Mouse (Mus musculus) CH12.LX (cell line): Measurements from ENCODE around the gene Nlrp6. TPM values are rescaled to one million over a fixed set of nuclear protein-coding genes. Genes with fewer than 3 reads are reported as not detected.

Experiments used
- DNase-seq: peaks from one replicate; pipeline ENCODE4 v3.0.0-alpha.2; 2013; ENCODE audit errors: extremely low read depth
- H3K27ac ChIP-seq: 2 replicates; pipeline ENCODE4 v1.5.1; 2012; ENCODE audit warnings: low read depth, mild to moderate bottlenecking, control low read depth, moderate library complexity; ENCODE audit not compliant: insufficient read depth
- H3K27me3 ChIP-seq: replicated peaks from 2 replicates; pipeline ENCODE3; 2012; ENCODE audit warnings: inconsistent platforms
- H3K36me3 ChIP-seq, 2 experiments: replicated peaks in 1 of 2; 2 replicates each; pipeline versions ENCODE3 to v1.6.1; 2012; ENCODE audit warnings: inconsistent platforms in 1 of 2, low read length in 1 of 2, mild to moderate bottlenecking in 1 of 2, mixed read lengths in 1 of 2, moderate library complexity in 1 of 2; ENCODE audit not compliant: control insufficient read depth in 1 of 2, insufficient read depth in 1 of 2
- H3K4me1 ChIP-seq, 2 experiments: 2 replicates each; pipeline ENCODE4 v1.6.1; 2012; ENCODE audit warnings: inconsistent platforms in 1 of 2, moderate library complexity in 1 of 2; ENCODE audit not compliant: insufficient read depth in 2 of 2, control insufficient read depth in 1 of 2
- H3K4me2 ChIP-seq: 2 replicates; pipeline ENCODE4 v1.6.1; 2012; ENCODE audit warnings: low read depth, mild to moderate bottlenecking, control low read depth; ENCODE audit not compliant: poor library complexity, insufficient read depth, severe bottlenecking
- H3K4me3 ChIP-seq, 3 experiments: fragments of 150-350 bp in 1 of 3; sonication (generic) in 1 of 3; replicated peaks in 1 of 3; 2 replicates each; pipeline versions ENCODE3 to v1.5.1; 2011 to 2012; ENCODE audit warnings: low read depth in 2 of 3, low read length in 2 of 3, mild to moderate bottlenecking in 2 of 3, moderate library complexity in 2 of 3, control low read depth in 1 of 3, improper control_type of control experiment in 1 of 3, inconsistent platforms in 1 of 3, mixed read lengths in 1 of 3; ENCODE audit not compliant: poor library complexity in 1 of 3
- H3K79me2 ChIP-seq: replicated peaks from 2 replicates; pipeline ENCODE4 v1.6.1; 2012; ENCODE audit warnings: mild to moderate bottlenecking, moderate library complexity; ENCODE audit not compliant: control insufficient read depth, poor library complexity, insufficient read depth, severe bottlenecking; ENCODE audit errors: extremely low read depth
- H3K9ac ChIP-seq: 2 replicates; pipeline ENCODE4 v1.6.1; 2012; ENCODE audit warnings: low read depth, mild to moderate bottlenecking, control low read depth, moderate library complexity; ENCODE audit not compliant: insufficient read depth
- H3K9me3 ChIP-seq: replicated peaks from 2 replicates; pipeline ENCODE3; 2012; ENCODE audit warnings: low read length, inconsistent platforms, mixed read lengths
- BHLHE40 ChIP-seq: IDR thresholded peaks from 2 replicates; pipeline ENCODE4 v1.6.1; 2011; ENCODE audit warnings: mild to moderate bottlenecking, low read depth, low read length, improper control_type of control experiment
- CHD1 ChIP-seq: IDR thresholded peaks from 2 replicates; pipeline ENCODE4 v1.6.1; 2012; ENCODE audit warnings: low read depth, low read length, improper control_type of control experiment, inconsistent platforms
- CHD2 ChIP-seq: IDR thresholded peaks from 2 replicates; pipeline ENCODE4 v1.6.1; 2011; ENCODE audit warnings: low read length, improper control_type of control experiment
- E2F4 ChIP-seq: IDR thresholded peaks from 2 replicates; pipeline ENCODE4 v1.6.1; 2011; ENCODE audit warnings: low read depth, low read length, improper control_type of control experiment; ENCODE audit not compliant: insufficient replicate concordance
- ELF1 ChIP-seq: IDR thresholded peaks from 2 replicates; pipeline ENCODE4 v1.6.1; 2014; ENCODE audit warnings: low read depth, mild to moderate bottlenecking, inconsistent platforms, low read length, improper control_type of control experiment
- EP300 ChIP-seq: IDR thresholded peaks from 2 replicates; pipeline ENCODE4 v1.6.1; 2011; ENCODE audit warnings: low read length, improper control_type of control experiment
- ETS1 ChIP-seq: conservative IDR thresholded peaks from 2 replicates; pipeline ENCODE4 v1.6.1; 2012; ENCODE audit warnings: low read depth, mild to moderate bottlenecking, inconsistent platforms, low read length, improper control_type of control experiment, moderate library complexity
- GABPA ChIP-seq: IDR thresholded peaks from 2 replicates; pipeline ENCODE4 v1.6.1; 2012; ENCODE audit warnings: low read depth, low read length, improper control_type of control experiment, inconsistent platforms; ENCODE audit not compliant: insufficient replicate concordance
- HCFC1 ChIP-seq: IDR thresholded peaks from 2 replicates; pipeline ENCODE4 v1.6.1; 2012; ENCODE audit warnings: low read depth, mild to moderate bottlenecking, inconsistent platforms, low read length, improper control_type of control experiment
- IRF4 ChIP-seq: IDR thresholded peaks from 2 replicates; pipeline ENCODE4 v1.6.1; 2014; ENCODE audit warnings: low read depth, mild to moderate bottlenecking, inconsistent platforms, low read length, improper control_type of control experiment
- JUN ChIP-seq: IDR thresholded peaks from 2 replicates; pipeline ENCODE4 v1.6.1; 2011; ENCODE audit warnings: low read depth, mild to moderate bottlenecking, low read length, improper control_type of control experiment, moderate library complexity; ENCODE audit not compliant: insufficient read depth
- JUND ChIP-seq: conservative IDR thresholded peaks from 2 replicates; pipeline ENCODE4 v1.6.1; 2011; ENCODE audit warnings: low read depth, low read length, improper control_type of control experiment
- KAT2A ChIP-seq: IDR thresholded peaks from 2 replicates; pipeline ENCODE4 v1.6.1; 2012; ENCODE audit warnings: low read length, improper control_type of control experiment, inconsistent platforms; ENCODE audit not compliant: insufficient replicate concordance
- MAFK ChIP-seq: IDR thresholded peaks from 2 replicates; pipeline ENCODE4 v1.6.1; 2011; ENCODE audit warnings: low read length, improper control_type of control experiment; ENCODE audit not compliant: insufficient replicate concordance
- MAX ChIP-seq: IDR thresholded peaks from 2 replicates; pipeline ENCODE4 v1.6.1; 2011; ENCODE audit warnings: low read length, improper control_type of control experiment
- MAZ ChIP-seq: IDR thresholded peaks from 2 replicates; pipeline ENCODE4 v1.6.1; 2012; ENCODE audit warnings: low read depth, mild to moderate bottlenecking, inconsistent platforms, low read length, improper control_type of control experiment, moderate library complexity
- MEF2A ChIP-seq: IDR thresholded peaks from 2 replicates; pipeline ENCODE4 v1.6.1; 2014; ENCODE audit warnings: low read depth, mild to moderate bottlenecking, inconsistent platforms, low read length, improper control_type of control experiment, borderline replicate concordance
- MXI1 ChIP-seq: IDR thresholded peaks from 2 replicates; pipeline ENCODE4 v1.6.1; 2011; ENCODE audit warnings: mild to moderate bottlenecking, low read depth, low read length, improper control_type of control experiment
- MYC ChIP-seq: IDR thresholded peaks from 2 replicates; pipeline ENCODE4 v1.6.1; 2011; ENCODE audit warnings: low read depth, mild to moderate bottlenecking, improper control_type of control experiment, low read length
- NELFE ChIP-seq: IDR thresholded peaks from 2 replicates; pipeline ENCODE4 v1.6.1; 2011; ENCODE audit warnings: low read depth, low read length, improper control_type of control experiment
- NRF1 ChIP-seq: IDR thresholded peaks from 2 replicates; pipeline ENCODE4 v1.6.1; 2014; ENCODE audit warnings: low read depth, mild to moderate bottlenecking, inconsistent platforms, low read length, improper control_type of control experiment, moderate library complexity
- PAX5 ChIP-seq: IDR thresholded peaks from 2 replicates; pipeline ENCODE4 v1.6.1; 2012; ENCODE audit warnings: low read length, inconsistent platforms, mixed read lengths
- POLR2A ChIP-seq: IDR thresholded peaks from 2 replicates; pipeline ENCODE4 v1.6.1; 2011; ENCODE audit warnings: low read depth, mild to moderate bottlenecking, improper control_type of control experiment, low read length
- POLR2AphosphoS2 ChIP-seq: IDR thresholded peaks from 2 replicates; pipeline ENCODE4 v1.6.1; 2011; ENCODE audit warnings: low read depth, low read length, improper control_type of control experiment
- RAD21 ChIP-seq: IDR thresholded peaks from 2 replicates; pipeline ENCODE4 v1.6.1; 2011; ENCODE audit warnings: low read depth, mild to moderate bottlenecking, low read length, improper control_type of control experiment, moderate library complexity
- RCOR1 ChIP-seq: conservative IDR thresholded peaks from 2 replicates; pipeline ENCODE4 v1.6.1; 2012; ENCODE audit warnings: low read depth, mild to moderate bottlenecking, inconsistent platforms, low read length, improper control_type of control experiment
- SIN3A ChIP-seq: IDR thresholded peaks from 2 replicates; pipeline ENCODE4 v1.6.1; 2012; ENCODE audit warnings: low read length, improper control_type of control experiment, inconsistent platforms
- SMC3 ChIP-seq: IDR thresholded peaks from 2 replicates; pipeline ENCODE4 v1.6.1; 2011; ENCODE audit warnings: low read depth, low read length, improper control_type of control experiment
- TBP ChIP-seq: conservative IDR thresholded peaks from 2 replicates; pipeline ENCODE4 v1.6.1; 2011; ENCODE audit warnings: low read depth, low read length, improper control_type of control experiment
- TCF12 ChIP-seq: IDR thresholded peaks from 2 replicates; pipeline ENCODE4 v1.6.1; 2014; ENCODE audit warnings: low read depth, mild to moderate bottlenecking, inconsistent platforms, low read length, improper control_type of control experiment
- UBTF ChIP-seq: IDR thresholded peaks from 2 replicates; pipeline ENCODE4 v1.6.1; 2012; ENCODE audit warnings: low read depth, mild to moderate bottlenecking, inconsistent platforms, low read length, improper control_type of control experiment, moderate library complexity
- USF1 ChIP-seq: IDR thresholded peaks from 2 replicates; pipeline ENCODE4 v1.6.1; 2014; ENCODE audit warnings: low read depth, mild to moderate bottlenecking, inconsistent platforms, low read length, improper control_type of control experiment
- USF2 ChIP-seq: conservative IDR thresholded peaks from 2 replicates; pipeline ENCODE4 v1.6.1; 2011; ENCODE audit warnings: low read depth, low read length, improper control_type of control experiment
- ZC3H11A ChIP-seq: IDR thresholded peaks from 2 replicates; pipeline ENCODE4 v1.6.1; 2012; ENCODE audit warnings: low read depth, mild to moderate bottlenecking, inconsistent platforms, low read length, improper control_type of control experiment
- ZKSCAN1 ChIP-seq: IDR thresholded peaks from 2 replicates; pipeline ENCODE4 v1.6.1; 2012; ENCODE audit warnings: low read depth, inconsistent platforms, low read length, improper control_type of control experiment, borderline replicate concordance
- ZMIZ1 ChIP-seq: IDR thresholded peaks from 2 replicates; pipeline ENCODE4 v1.6.1; 2012; ENCODE audit warnings: low read depth, mild to moderate bottlenecking, inconsistent platforms, low read length, improper control_type of control experiment
- ZNF384 ChIP-seq: IDR thresholded peaks from 2 replicates; pipeline ENCODE4 v1.6.1; 2012; ENCODE audit warnings: low read depth, low read length, improper control_type of control experiment, inconsistent platforms
- dilution Hi-C: fragments of 300-500 bp; cut with MboI; formaldehyde crosslinking; loops from 2 replicates; pipeline ENCODE4 v1.14.3; 2020; ENCODE audit warnings: low sequenced_read_pairs; ENCODE audit not compliant: extremely low pct_unique_long_range_greater_than_20kb, extremely low pct_ligation_motif_present
- in situ Hi-C: fragments of 300-500 bp; cut with MboI; formaldehyde crosslinking; loops from 3 replicates; pipeline ENCODE4 v1.14.3; 2019; ENCODE audit warnings: low sequenced_read_pairs, low pct_ligation_motif_present, low pct_unique_long_range_greater_than_20kb, mixed read lengths
- polyA plus RNA-seq: library from polyadenylated mRNA; unstranded; fragments of >175 nt; gene quantifications from 2 replicates; pipeline ENCODE4 v1.2.1, GENCODE M21; 2012; ENCODE audit warnings: low read depth; ENCODE audit not compliant: insufficient read length
- total RNA-seq, 2 experiments: library from RNA; depleted of rRNA; stranded (reverse); fragments of 300-350 nt in 1 of 2; fragments of >200 nt in 1 of 2; gene quantifications; 2 replicates each; pipeline ENCODE4 v1.2.3; 2012 to 2014

Nlrp6 gene
- total and polyA plus RNA-seq, 3 experiments: 0.14 to 0.21 TPM; not detected in 1

- peak; percentile 44 for DNase-seq
- H3K4me1 ChIP-seq: peaks cover 3 to 51% of the 10 kb centered on the region in 2 experiments
These were observed 34.6 kb downstream of the Nlrp6 start for GRCm38 (mm10) chr7:140955342-140955741.

GRCm38 (mm10) chr7:140955758-140956555 lies 35.3 kb downstream of the Nlrp6 start, which contains the start of the genes Gm45717 and Ifitm2:
Gm45717 (minus strand) TSS chr7:140955937.
Ifitm2 (minus strand) TSS chr7:140955987.
- Histone ChIP-seq H3K27ac (peak within 1 kb of the TSS; percentile 78), H3K4me1 (peaks cover 3 to 47% of the 10 kb centered on the region in 2 experiments), H3K27me3 (no peaks in the 10 kb centered on the region), H3K9ac (peak within 1 kb of the TSS; percentile 36), H3K9me3 (no peaks in the 10 kb centered on the region), H3K79me2 (peaks cover 5% of the 10 kb centered on the region; the same call in 1 of the 2 replicates), H3K4me2 (peak within 1 kb of the TSS; percentile 48), H3K36me3 (peaks cover 0 to 28% of the 10 kb centered on the region in 2 experiments), H3K4me3 (peak within 1 kb of the TSS; percentile 66 to 78 (median 69))
- dilution Hi-C loops: no loop called here
- TF ChIP-seq ZMIZ1: no peak
- no peak for TF ChIP-seq PAX5
- no peak for TF ChIP-seq GABPA
- TF ChIP-seq TCF12: 0 out of 2 replicates have a peak, but pooled peaks have one; percentile 15
- no peak for TF ChIP-seq ETS1
- TF ChIP-seq UBTF: no peak
- 0 out of 2 replicates have a peak, but pooled peaks have one; percentile 10 for TF ChIP-seq CHD1
- TF ChIP-seq E2F4: no peak
- TF ChIP-seq MYC: 0 out of 2 replicates have a peak, but pooled peaks have one; percentile 39
- peak; percentile 39; the same call in 1 of the 2 replicates for TF ChIP-seq TBP
- peak; percentile 70 for TF ChIP-seq POLR2A
- TF ChIP-seq ELF1: 0 out of 2 replicates have a peak, but pooled peaks have one; percentile 9
- 0 out of 2 replicates have a peak, but pooled peaks have one; percentile 16 for TF ChIP-seq SIN3A
- no peak for TF ChIP-seq RAD21
- no peak for TF ChIP-seq SMC3
- TF ChIP-seq HCFC1: 0 out of 2 replicates have a peak, but pooled peaks have one; percentile 13
- in situ Hi-C loops: loop anchor here (5.0 kb wide), 2 partner anchors 56 to 96 kb away; partner anchors contain the start of gene Ifitm3
- peak; percentile 86 for DNase-seq

More at GRCm38 (mm10) chr7:140955342-140955741, 34.6 kb downstream of the Nlrp6 start:
- Histone ChIP-seq H3K4me3 (peak overlapping the region; percentile 66 to 78 (median 69)), H3K79me2 (peaks cover 5% of the 10 kb centered on the region; the same call in 1 of the 2 replicates), H3K9ac (peak overlapping the region; percentile 36), H3K36me3 (peaks cover 0 to 35% of the 10 kb centered on the region in 2 experiments), H3K27ac (peak overlapping the region; percentile 78), H3K27me3 (no peaks in the 10 kb centered on the region), H3K4me2 (peak overlapping the region; percentile 48), H3K9me3 (no peaks in the 10 kb centered on the region)
- dilution Hi-C loops: no loop called here
- 0 out of 2 replicates have a peak, but pooled peaks have one; percentile 40 for TF ChIP-seq SIN3A
- TF ChIP-seq TCF12: no peak
- no peak for TF ChIP-seq MEF2A
- no peak for TF ChIP-seq MAZ
- no peak for TF ChIP-seq RAD21
- TF ChIP-seq UBTF: no peak
- no peak for TF ChIP-seq RCOR1
- TF ChIP-seq BHLHE40: no peak
- TF ChIP-seq ZKSCAN1: no peak
- no peak for TF ChIP-seq CHD2
- no peak for TF ChIP-seq POLR2AphosphoS2
- TF ChIP-seq ZC3H11A: no peak
- 0 out of 2 replicates have a peak, but pooled peaks have one; percentile 22 for TF ChIP-seq MAX
- no peak for TF ChIP-seq USF1
- peak; percentile 68 for TF ChIP-seq NRF1
- TF ChIP-seq KAT2A: no peak
- 0 out of 2 replicates have a peak, but pooled peaks have one; percentile 7 for TF ChIP-seq IRF4
- TF ChIP-seq JUN: no peak
- TF ChIP-seq USF2: no peak
- no peak for TF ChIP-seq SMC3
- TF ChIP-seq GABPA: no peak
- TF ChIP-seq ELF1: no peak
- TF ChIP-seq TBP: no peak
- 0 out of 2 replicates have a peak, but pooled peaks have one; percentile 33 for TF ChIP-seq CHD1
- 0 out of 2 replicates have a peak, but pooled peaks have one; percentile 47 for TF ChIP-seq POLR2A
- TF ChIP-seq MXI1: peak; percentile 35; the same call in 1 of the 2 replicates
- TF ChIP-seq EP300: no peak
- TF ChIP-seq JUND: no peak
- TF ChIP-seq HCFC1: no peak
- no peak for TF ChIP-seq E2F4
- no peak for TF ChIP-seq NELFE
- no peak for TF ChIP-seq ZNF384
- peak; percentile 61 for TF ChIP-seq MYC
- no peak for TF ChIP-seq MAFK
- in situ Hi-C loops: loop anchor here (5.0 kb wide), 2 partner anchors 57 to 97 kb away; partner anchors contain the start of gene Ifitm3
